Mouse (Mus musculus): Measurements from ENCODE around the gene Ctdnep1.

DNA sequence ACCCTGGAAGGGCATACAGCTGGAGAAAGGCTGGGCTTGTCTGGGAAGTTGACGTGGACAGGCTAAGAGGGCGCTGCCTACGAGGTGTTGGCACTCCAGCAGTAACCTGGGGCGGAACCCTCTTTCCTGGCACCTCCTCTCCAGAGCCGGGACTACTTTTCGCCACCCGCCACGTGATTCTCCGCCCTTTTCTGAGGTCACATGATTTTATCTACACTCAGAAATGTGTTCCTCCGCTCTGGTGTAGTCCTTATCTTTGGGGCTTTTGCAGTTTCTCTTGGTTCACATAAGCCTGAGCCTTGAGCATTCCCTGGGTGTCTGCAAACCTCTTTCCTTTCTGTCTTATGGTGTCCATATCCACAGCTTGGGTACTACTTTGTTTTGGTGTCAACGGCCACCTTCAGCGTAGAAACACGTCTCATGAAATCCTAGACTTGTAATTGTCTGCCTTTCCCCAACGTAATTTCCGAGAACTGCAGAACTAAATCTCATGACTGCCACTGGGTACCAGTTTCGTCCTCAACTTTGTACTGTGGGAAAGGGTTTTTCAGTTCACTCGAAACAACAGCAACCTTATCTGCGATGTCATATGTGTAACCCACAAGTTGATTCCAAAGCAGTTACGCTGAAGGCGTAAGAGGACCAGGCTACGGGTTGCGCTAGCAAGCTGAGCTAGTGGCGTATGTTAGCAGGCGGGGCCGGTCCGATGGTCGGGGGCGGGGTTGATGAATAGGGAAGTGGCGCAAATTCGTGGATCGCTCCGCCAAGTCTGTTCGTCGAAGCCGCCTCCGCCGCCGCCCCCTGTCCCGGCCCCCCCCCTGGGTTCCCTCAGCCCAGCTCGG is 10.1 kb downstream of the Ctdnep1 start, which contains the start of gene Gabarap:
- TF ChIP-seq CTCF (IDR thresholded peaks at IDR 0.05; ENCODE audit: control insufficient read depth, insufficient read depth, low read length) (no peak), POLR2A (IDR thresholded peaks at IDR 0.05; ENCODE audit: borderline replicate concordance, control insufficient read depth, low read depth, low read length) (peak; percentile 73)

All from bone marrow, adult 2 months (tissue).